Mouse (Mus musculus) G1E (cell line): ENCODE data around the gene Gm10358. TPM values are rescaled to one million over a fixed set of nuclear protein-coding genes. Genes with fewer than 3 reads are reported as not detected.
"Not testable (repeated sequence)": the region's sequence is repeated elsewhere in the genome, so short reads cannot be mapped to it uniquely, and the experiment has no call there.

Experiments used
- ATAC-seq: 2 replicates; pipeline ENCODE4 v1.8.0; 2016; ENCODE audit warnings: mild to moderate bottlenecking; ENCODE audit not compliant: insufficient number of reproducible peaks, poor library complexity, low FRiP score, severe bottlenecking; ENCODE audit errors: extremely low read depth
- DNase-seq: peaks from one replicate; pipeline ENCODE4 v3.0.0; 2012; ENCODE audit warnings: low spot score
- H3K27me3 ChIP-seq: 2 replicates; pipeline ENCODE4 v1.6.1; 2012; ENCODE audit warnings: mild to moderate bottlenecking, low read length, inconsistent platforms; ENCODE audit not compliant: insufficient read depth
- H3K36me3 ChIP-seq: replicated peaks from 2 replicates; pipeline ENCODE3; 2012; ENCODE audit warnings: mild to moderate bottlenecking, inconsistent platforms
- H3K4me1 ChIP-seq: 2 replicates; pipeline ENCODE4 v1.6.1; 2012; ENCODE audit warnings: low read depth, low read length, inconsistent platforms, mixed read lengths; ENCODE audit not compliant: insufficient read depth
- H3K4me3 ChIP-seq: 2 replicates; pipeline ENCODE4 v1.5.1; 2012; ENCODE audit warnings: low read depth, mild to moderate bottlenecking, inconsistent platforms, low read length, moderate library complexity, mixed read lengths
- H3K9me3 ChIP-seq: replicated peaks from 2 replicates; pipeline ENCODE4 v1.6.1; 2012; ENCODE audit warnings: inconsistent platforms
- CTCF ChIP-seq: IDR thresholded peaks from 2 replicates; pipeline ENCODE4 v1.5.1; 2012; ENCODE audit warnings: low read depth, low read length, inconsistent platforms, mixed read lengths
- GATA1 ChIP-seq: IDR thresholded peaks from 2 replicates; pipeline ENCODE4 v1.6.1; 2012; ENCODE audit warnings: borderline replicate concordance, low read length, inconsistent platforms, mixed read lengths
- GATA2 ChIP-seq: IDR thresholded peaks from 2 replicates; pipeline ENCODE4 v1.6.1; 2012; ENCODE audit warnings: low read depth, low read length, inconsistent platforms, borderline replicate concordance
- POLR2AphosphoS5 ChIP-seq: IDR thresholded peaks from 2 replicates; pipeline ENCODE4 v1.6.1; 2012; ENCODE audit warnings: low read depth, low read length, inconsistent platforms; ENCODE audit not compliant: insufficient replicate concordance
- TAL1 ChIP-seq: conservative IDR thresholded peaks from 2 replicates; pipeline ENCODE4 v1.6.1; 2012; ENCODE audit warnings: low read depth, low read length, inconsistent platforms, mixed read lengths
- polyA plus RNA-seq: library from polyadenylated mRNA; stranded (reverse); fragments of >175 nt; gene quantifications from 2 replicates; pipeline ENCODE4 v1.2.3, GENCODE M21; 2012
- total RNA-seq, 2 experiments: library from RNA; stranded (forward) in 1 of 2; stranded (reverse) in 1 of 2; fragments of 200-1000 nt in 1 of 2; fragments of >200 nt in 1 of 2; fragmentation: Nextera tagmentation in 1 of 2; gene quantifications; 2 replicates each; pipeline ENCODE4 v1.2.3; 2014 to 2017

Gene Gm10358
- total RNA-seq (2014; fragmentation: Nextera tagmentation) (not detected in 2 replicates), total RNA-seq (2017) (0.27 TPM in 1 of 2 replicates, not detected in the other), polyA plus RNA-seq (0.09 TPM in 1 of 2 replicates, not detected in the other)

DNA sequence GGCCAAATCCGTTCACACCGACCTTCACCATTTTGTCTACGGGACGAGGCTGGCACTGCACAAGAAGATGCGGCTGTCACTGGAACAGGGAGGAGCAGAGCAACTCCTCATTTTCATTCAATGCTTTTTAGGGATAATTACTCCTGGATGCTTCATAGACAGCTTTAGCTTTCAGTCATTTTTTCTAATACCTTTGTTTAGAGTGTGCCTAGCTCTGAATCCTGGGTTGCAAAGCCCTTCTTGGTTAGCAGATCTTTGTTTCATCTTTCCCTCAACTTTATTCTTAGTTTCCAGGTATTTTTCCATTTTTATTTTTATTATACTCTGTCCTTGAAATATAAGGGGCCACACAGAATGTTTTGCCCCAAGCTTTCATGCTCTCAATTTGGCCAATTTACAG is at the start of gene Gm10358:
Gene Gm10358, minus strand, starts transcription at position 101 of the 400 bp plus-strand sequence.
- ATAC-seq (no peak), DNase-seq (no peak)
- H3K4me1 ChIP-seq = no peaks in the 10 kb centered on the region
- no peaks in the 10 kb centered on the region for H3K9me3 ChIP-seq
- no peaks in the 10 kb centered on the region for H3K27me3 ChIP-seq
- H3K4me3 ChIP-seq = no peak within 1 kb of the TSS
- TF ChIP-seq GATA1 = no peak
- no peak for TF ChIP-seq TAL1
- no peak for TF ChIP-seq CTCF
- H3K36me3 ChIP-seq = no peaks in the 10 kb centered on the region

DNA sequence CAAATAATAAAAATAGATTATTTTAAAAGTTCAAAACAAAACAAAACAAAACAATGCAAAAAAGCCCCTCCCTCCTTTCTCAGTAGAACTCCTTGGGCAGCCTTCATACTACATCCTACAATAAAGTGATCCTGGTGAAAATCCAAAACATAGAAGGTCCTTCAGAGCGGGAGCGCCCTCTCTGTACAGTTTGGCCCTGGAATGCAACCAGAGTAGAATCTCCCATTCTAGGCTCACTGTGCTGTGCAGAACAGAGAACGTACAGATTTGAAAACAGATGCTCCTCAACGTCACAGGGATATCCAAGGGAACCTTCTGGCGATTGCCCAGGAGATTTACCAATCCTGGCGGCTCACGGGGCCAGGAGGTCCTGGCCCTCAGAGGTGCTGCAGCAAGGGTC is 42.0 kb upstream of the Gm10358 start, which contains the start of gene Iqcm:
Gene Iqcm, plus strand, starts transcription at position 301 of the 400 bp plus-strand sequence.
- H3K4me1 ChIP-seq = no peaks in the 10 kb centered on the region
- TF ChIP-seq TAL1 (no peak), CTCF (no peak), GATA1 (no peak), POLR2AphosphoS5 (no peak)
- H3K4me3 ChIP-seq = no peak within 1 kb of the TSS
- DNase-seq (no peak), ATAC-seq (no peak)
- H3K9me3 ChIP-seq = peaks cover 7% of the 10 kb centered on the region
- no peaks in the 10 kb centered on the region for H3K27me3 ChIP-seq
- no peaks in the 10 kb centered on the region for H3K36me3 ChIP-seq

DNA sequence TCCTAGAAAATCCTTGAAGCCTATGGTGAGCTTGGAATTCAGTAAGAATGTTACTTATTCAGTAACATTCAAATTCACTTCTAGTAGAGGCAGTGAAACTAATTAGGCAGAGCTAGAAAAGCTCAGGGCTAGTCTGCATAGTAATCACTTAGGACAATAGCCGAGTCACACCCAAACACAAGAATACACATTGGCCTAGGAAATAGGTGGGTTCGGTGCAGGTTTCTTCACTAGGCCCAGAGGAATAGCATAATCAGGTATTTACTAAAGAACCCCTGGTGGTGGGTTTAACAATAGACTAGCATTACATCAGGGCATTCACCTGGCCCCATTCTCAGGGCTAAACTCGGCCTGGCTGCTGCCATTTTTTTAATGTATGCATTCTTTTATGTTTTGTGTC is 9.3 kb upstream of the Gm10358 start:
- H3K9me3 ChIP-seq, DNase-seq, H3K36me3 ChIP-seq, H3K4me1 ChIP-seq, ATAC-seq, H3K4me3 ChIP-seq, H3K27me3 ChIP-seq: not testable (repeated sequence)

DNA sequence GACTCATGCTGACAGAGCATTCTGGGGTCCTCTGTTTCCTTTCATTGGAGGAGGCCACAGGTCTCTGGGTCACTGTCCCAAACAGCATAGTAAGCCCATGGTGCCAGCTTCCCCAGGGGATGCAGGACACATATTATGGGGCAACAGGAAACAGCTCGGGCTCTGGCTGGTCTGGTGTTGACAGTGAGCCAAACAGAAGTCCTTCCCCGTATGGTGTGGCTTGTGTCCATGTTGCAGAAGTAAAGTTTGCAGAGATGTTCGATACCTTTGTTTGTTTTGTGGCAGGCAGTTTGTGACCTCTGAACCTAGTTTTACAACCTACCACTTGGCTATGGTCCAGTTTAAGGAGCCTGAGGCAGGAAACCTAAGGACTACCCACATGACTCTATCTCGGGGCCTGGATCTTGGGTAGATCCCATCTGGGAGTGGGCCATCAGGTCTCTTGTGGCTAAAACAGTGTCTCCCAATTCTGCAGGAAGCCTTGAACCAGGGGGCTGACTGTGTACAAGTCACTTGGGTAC is 21.6 kb downstream of the Gm10358 start:
- no peaks in the 10 kb centered on the region for H3K27me3 ChIP-seq
- ATAC-seq = no peak
- no peak for TF ChIP-seq CTCF
- TF ChIP-seq POLR2AphosphoS5 = no peak
- no peak for TF ChIP-seq GATA1
- no peak for TF ChIP-seq GATA2
- TF ChIP-seq TAL1 = no peak
- H3K4me3 ChIP-seq = no peak overlapping the region
- DNase-seq = no peak
- no peaks in the 10 kb centered on the region for H3K4me1 ChIP-seq
- H3K9me3 ChIP-seq = peaks cover 20% of the 10 kb centered on the region
- no peaks in the 10 kb centered on the region for H3K36me3 ChIP-seq

DNA sequence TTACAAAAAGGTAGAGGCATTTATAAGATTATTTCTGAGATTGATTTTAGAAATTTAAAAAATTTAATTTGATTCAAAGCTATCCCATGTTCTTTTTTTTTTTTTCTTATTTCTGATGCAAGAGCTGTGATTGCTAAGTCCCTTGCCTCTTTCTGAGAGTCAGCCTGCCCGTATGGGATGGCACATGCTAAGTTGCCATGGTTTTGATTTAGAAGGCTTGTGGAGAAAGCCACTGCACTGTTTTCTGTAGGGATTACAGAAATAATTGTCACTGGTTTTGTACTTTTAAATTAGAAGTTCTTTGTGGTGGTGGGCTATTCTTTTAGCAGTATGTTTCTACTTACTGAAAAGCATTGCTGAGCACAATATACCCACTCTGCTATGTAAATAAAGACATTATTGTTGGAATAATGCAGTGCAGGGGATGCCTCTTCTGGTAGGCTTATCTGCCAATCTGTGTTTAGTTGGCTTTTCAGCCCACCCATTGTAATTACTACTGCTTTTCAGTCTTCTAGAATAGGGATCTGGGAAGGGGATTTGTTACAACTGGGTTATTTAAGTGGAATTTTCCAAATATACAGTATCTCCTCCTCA is 30.8 kb downstream of the Gm10358 start:
- Histone ChIP-seq H3K36me3 (no peaks in the 10 kb centered on the region), H3K27me3 (no peaks in the 10 kb centered on the region), H3K4me1 (no peaks in the 10 kb centered on the region), H3K9me3 (no peaks in the 10 kb centered on the region), H3K4me3 (no peak overlapping the region)
- ATAC-seq (no peak), DNase-seq (no peak)
- TF ChIP-seq GATA2 (no peak), POLR2AphosphoS5 (no peak), TAL1 (no peak), CTCF (no peak), GATA1 (no peak)

DNA sequence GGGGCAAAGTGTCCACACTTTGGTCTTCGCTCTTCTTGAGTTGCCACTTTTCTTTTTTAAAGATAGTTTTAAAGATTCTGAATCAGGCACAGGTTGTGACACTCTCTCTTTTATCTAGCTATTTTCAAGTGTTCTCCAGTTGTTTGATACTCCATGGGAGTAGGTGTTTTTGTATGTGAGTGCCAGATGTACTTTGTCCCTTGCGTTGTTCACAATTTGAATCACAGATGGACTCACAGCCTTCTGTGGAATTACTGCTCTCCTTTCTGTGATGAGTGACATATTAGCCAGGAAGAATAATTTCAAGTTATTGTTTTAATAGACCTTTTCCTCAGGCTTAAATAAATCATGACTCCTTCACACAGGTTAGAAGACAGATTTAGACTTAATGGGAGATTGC is 34.4 kb downstream of the Gm10358 start:
- no peak for DNase-seq
- TF ChIP-seq CTCF = no peak
- no peak for TF ChIP-seq POLR2AphosphoS5
- TF ChIP-seq TAL1 = no peak
- TF ChIP-seq GATA2 = no peak
- no peak for TF ChIP-seq GATA1
- H3K9me3 ChIP-seq = no peaks in the 10 kb centered on the region
- ATAC-seq = no peak
- no peak overlapping the region for H3K4me3 ChIP-seq
- no peaks in the 10 kb centered on the region for H3K27me3 ChIP-seq
- no peaks in the 10 kb centered on the region for H3K36me3 ChIP-seq
- no peaks in the 10 kb centered on the region for H3K4me1 ChIP-seq

Other genes starting within 250 kb of the Gm10358 start
- gene Rasd2, start 192.6 kb downstream of the Gm10358 start, total RNA-seq (2014; fragmentation: Nextera tagmentation) = not detected in 2 replicates
- gene Rasd2, start 192.6 kb downstream of the Gm10358 start, total RNA-seq (2017) = 0.11 TPM in 1 of 2 replicates, not detected in the other
- gene Rasd2, start 192.6 kb downstream of the Gm10358 start, polyA plus RNA-seq = not detected in 2 replicates
- not detected in 2 replicates for gene Iqcm, start 42.1 kb upstream of the Gm10358 start, total RNA-seq (2014; fragmentation: Nextera tagmentation)
- not detected in 2 replicates for gene Iqcm, start 42.1 kb upstream of the Gm10358 start, total RNA-seq (2017)
- gene Iqcm, start 42.1 kb upstream of the Gm10358 start, polyA plus RNA-seq = not detected in 2 replicates